Mouse (Mus musculus) urinary bladder, adult 18-20 months (tissue): Measurements from ENCODE around the gene Fam155a.
"Not testable (repeated sequence)": the region's sequence is repeated elsewhere in the genome, so short reads cannot be mapped to it uniquely, and the experiment has no call there.

Experiments used
- DNase-seq, 2 experiments: peaks; one replicate each; pipeline ENCODE4 v3.0.0; 2022; ENCODE audit warnings: low spot score in 2 of 2, mixed read lengths in 2 of 2

The Fam155a gene

DNA sequence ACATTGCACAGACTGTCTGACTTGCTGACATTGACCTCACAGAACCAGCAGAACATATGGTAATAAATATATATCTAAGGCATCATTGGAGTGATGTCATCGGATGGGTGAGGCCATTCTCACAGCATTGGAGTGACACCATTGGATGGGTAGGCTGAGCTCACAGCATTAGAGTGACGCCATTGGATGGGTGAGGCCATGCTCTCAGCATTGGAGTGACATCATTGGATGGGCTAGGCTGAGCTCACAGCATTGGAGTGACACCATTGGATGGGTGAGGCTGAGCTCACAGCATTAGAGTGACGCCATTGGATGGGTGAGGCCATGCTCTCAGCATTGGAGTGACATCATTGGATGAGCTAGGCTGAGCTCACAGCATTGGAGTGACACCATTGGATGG, 110.9 kb downstream of the Fam155a start:
- DNase-seq = not testable (repeated sequence)

DNA sequence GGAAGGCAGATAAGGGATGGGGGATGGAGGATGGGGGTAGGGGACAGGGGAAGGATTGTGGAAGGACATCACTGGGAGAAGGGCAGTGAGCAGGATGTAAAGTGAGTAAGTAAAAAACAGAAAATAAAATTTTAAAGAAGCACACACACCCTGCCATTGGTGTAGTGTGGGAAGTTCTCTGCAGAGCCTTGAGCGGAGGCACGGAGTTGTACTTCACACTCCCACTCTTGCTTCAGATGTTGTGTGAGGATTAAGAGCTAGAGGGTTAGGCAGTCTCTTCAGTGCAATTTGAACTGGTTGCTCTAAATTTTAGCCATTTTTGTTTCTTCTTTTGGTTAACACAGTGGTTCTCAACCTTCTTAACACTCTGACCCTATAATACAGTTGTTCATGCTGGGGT, 114.1 kb downstream of the Fam155a start:
- no peak for DNase-seq

DNA sequence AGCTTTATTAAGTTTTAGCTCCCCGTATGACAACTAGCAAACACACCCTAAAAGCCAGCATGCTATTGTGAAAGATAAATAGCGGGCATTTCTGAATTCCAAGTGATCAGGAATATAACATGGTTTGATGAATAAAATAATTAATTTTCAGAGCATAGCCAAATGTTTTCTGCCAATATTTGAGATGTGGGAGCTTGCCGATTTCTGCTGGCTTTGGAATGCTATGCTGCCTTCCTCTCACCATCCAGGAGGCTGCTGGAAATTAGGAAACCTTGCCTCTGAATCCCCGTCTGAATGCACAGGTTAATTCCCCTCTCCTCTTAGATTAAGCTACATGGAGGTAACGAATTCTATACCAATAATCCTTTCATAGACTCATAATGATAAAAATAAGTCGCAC, 116.1 kb downstream of the Fam155a start:
- no peak for DNase-seq

DNA sequence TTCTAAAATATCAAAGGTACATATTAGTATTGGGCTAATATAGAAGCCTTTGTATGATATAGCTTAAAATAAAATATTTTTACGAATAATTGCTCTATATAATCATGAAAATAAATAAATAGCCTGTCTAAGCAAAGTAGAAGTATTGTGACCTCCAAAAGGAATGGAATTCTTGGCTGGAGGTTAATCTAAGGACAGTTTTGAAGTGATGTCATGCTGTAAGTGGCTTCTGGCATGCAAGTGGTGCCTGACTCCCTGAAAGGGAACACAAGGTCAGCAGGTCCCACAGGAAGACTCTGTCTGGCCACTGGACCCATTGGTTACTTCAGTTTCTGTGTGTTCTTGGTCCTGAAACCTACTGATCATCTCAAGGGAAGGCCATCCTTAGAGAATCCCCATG, 117.3 kb downstream of the Fam155a start:
- no peak for DNase-seq

DNA sequence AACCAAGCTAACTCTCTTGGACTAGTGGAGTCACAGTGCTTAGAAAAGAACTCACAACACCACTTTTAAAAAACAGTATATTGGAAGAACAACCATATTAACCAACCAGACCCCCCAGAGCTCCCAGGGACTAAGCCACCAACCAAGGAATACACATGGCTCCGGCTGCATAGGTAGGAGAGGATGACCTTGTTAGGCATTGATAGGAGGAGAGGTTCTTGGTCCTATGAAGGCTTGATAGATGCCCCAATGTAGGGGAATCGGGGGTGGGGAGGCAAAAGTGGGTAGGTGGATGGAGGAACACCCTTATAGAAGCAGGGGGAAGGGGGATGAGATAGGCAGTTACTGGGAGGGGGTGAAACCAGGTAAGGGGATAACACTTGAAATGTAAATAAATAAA, 132.8 kb downstream of the Fam155a start:
- no peak for DNase-seq

DNA sequence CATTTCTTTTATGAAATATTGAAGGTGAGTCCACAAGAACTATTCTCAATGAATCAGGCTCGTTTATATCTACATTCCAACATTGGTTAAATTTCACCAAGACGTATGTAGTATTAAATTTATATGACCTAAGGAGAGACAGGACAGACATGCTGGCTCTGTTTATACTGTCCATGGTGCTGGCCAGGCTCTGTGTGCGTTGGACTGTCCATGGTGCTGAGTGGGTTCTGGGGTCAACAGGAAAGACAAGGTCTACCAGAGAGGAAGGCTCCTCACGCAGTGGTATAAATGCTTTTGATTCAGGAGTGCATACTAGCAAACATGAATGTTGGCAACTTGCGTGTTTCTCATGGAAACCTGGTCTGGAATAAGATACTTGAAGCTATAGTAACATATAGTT, 135.7 kb downstream of the Fam155a start:
- no peak for DNase-seq

- DNase-seq = no peak
Measured at GRCm38 (mm10) chr8:9607086-9607701, 163.8 kb downstream of the Fam155a start.

GRCm38 (mm10) chr8:9596003-9596402, 175.0 kb downstream of the Fam155a start:
- no peak for DNase-seq

DNA sequence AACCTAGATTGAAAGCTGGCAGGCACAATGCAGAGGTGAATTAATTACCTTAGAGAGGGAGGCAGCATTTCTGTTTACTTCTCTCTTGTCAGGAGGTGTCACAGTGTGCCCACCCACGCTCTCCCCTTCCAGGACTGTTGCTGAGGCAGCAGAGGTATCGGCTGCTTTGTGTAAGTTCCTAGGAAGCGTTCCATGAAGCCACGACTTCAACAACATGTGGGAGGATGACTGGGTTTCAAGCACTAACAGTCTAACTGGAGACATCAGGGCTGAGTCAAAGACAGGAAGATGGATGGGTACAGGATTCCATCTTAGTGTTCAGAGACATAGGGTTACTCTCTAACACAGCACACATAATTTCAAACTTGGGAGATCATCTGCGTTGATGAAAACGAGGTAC, 189.1 kb downstream of the Fam155a start:
- no peak for DNase-seq

DNA sequence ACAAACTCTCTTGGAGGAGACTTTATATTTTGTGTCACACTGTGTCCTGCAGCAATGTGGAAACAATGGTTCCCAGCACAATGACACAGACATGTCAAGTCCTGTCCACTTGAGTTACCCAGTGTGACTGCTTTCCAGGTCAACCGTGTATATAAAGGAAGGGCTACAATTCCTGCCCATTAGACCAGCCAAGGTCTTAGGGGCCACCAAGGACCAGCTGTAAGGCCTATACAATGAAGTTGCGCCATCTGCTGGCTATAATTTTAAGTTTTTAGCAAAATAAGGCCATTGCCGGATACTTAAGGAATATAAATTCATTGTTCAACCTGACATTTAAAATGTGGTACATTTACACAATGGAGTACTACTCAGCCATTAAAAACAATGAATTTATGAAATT, 190.8 kb downstream of the Fam155a start:
- DNase-seq = peak in 1 of 2 experiments; percentile 0

DNA sequence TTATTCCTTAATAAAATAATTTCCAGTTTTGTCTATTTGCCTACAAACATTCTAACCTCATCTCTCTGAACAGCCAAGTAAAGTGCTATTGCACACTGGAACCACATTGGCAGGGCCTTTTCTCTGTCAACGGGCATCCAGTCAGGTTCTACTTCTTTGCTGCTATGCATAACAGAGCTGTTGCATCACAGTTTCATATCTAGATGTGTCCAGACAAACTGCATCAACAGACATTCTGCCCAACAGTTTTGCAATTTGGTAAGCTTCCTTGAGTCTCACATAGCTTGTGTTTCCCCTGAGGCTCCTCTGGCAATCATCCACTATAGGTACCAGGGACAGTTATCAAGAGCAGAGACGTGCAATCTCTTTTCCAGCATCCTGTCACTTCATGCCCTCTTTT, 199.0 kb downstream of the Fam155a start:
- DNase-seq = no peak

GRCm38 (mm10) chr8:9569516-9570170, 201.3 kb downstream of the Fam155a start:
- DNase-seq = no peak

- DNase-seq = no peak
Measured at GRCm38 (mm10) chr8:9549199-9549598, 221.8 kb downstream of the Fam155a start.

DNA sequence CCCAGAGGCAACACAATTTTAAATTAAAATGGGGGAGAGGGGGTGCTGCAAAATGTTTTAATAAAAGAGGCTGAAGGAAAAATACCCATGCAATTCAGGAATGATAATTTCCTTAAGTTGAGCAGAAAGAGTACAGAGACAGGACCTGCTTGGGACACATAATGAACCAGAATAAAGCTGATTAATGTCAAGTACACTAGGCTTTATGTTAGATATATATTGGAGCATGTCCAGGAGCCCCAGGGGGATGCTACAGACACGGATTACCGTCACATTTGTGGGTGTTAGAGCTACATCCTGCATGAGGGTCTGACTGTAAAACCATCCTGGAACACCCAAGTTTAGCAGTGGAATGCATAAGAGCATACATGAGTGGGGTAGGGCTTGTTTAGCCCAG, 223.4 kb downstream of the Fam155a start:
- DNase-seq = no peak

DNA sequence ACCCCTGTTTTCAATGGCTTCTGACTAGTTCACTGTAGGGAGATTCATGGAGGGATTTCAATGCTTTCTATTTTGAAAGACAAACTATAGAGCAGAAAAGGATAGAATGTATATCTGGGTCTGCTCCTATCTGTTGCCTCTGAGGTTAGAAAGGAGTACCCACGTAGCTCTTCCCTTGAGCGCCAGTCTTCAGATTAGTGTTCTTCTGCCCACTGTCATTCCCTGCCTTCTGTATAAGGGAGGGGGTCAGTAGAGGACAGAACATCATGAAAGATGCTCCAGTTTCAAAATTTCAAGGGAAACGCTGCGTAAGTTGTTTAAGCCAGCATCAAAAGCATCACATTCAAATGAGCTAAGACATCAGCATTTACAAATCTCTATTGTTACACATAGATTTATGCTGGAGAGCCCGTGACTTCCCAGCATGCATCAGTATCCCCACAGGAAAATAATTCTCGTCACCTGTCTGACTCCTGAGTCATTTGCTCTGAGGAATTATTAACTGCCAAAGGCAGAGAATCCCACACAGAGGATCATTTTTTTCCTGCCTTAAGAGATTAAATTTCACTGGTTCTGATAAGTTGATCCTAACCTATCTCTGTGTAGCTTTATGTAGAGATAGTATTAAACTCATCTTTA, 223.9 kb downstream of the Fam155a start:
- DNase-seq = no peak

GRCm38 (mm10) chr8:9546429-9546828, 224.5 kb downstream of the Fam155a start:
- DNase-seq = no peak

GRCm38 (mm10) chr8:9545665-9546064, 225.3 kb downstream of the Fam155a start:
- no peak for DNase-seq

GRCm38 (mm10) chr8:9535730-9536372, 235.1 kb downstream of the Fam155a start:
- no peak for DNase-seq

GRCm38 (mm10) chr8:9526515-9526914, 244.4 kb downstream of the Fam155a start:
- DNase-seq = no peak

GRCm38 (mm10) chr8:9521577-9521976, 249.4 kb downstream of the Fam155a start:
- no peak for DNase-seq

DNA sequence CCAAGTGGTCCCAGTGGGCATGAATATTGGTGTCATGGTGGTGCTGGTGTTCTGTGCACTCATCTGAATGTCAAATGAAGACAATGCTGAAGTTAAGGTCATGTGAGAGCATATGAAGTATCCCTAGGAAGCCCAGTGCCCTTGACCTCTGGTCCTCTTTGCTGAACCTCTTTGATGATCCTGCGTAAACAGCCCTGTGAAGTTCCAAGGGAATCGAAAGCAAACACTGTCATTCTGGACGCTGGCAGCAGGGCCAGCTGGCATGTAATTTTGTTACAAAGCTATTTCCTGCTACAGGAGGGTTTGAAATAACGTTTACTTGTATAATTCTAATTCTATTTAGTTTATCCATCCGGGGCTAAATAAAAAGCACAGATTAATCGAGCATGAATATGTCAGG, 270.2 kb downstream of the Fam155a start:
- no peak for DNase-seq

DNA sequence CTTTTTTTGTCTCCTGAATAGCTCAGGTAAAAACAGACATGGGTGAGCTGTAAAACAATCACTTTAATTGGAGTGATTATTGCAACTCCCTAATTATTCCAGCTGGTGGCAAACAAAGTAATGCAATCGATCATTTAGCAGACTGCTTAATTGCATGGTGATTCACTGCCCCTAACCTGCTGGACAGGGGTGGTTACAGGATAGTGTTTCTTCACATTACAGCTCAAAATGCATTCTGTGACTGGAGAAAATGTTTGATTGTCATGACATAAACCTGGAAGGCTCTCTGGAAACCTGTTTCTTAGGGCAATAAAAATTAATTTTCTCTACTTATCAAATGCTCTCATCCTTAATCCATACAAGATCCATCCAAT, 276.7 kb downstream of the Fam155a start:
- no peak for DNase-seq
